Mouse (Mus musculus) gastrocnemius, adult 8-10 months (tissue): Measurements from ENCODE around the gene Trpm8. TPM values are rescaled to one million over a fixed set of nuclear protein-coding genes. Genes with fewer than 3 reads are reported as not detected.

Source experiments
- DNase-seq, 2 experiments: peaks; one replicate each; pipeline ENCODE4 v3.0.0; 2022; ENCODE audit warnings: low spot score in 2 of 2
- total RNA-seq, 4 experiments: library from RNA; stranded (reverse); gene quantifications; 2 replicates each; pipeline ENCODE4 v1.2.4; 2022

The Trpm8 gene
- total RNA-seq, 4 experiments from 2014 or later: not detected

- DNase-seq: no peak
Observed at GRCm38 (mm10) chr1:88427987-88428741, 150.7 kb downstream of the Trpm8 start.

GRCm38 (mm10) chr1:88429413-88429812 is 152.0 kb downstream of the Trpm8 start:
- DNase-seq: no peak

GRCm38 (mm10) chr1:88431262-88431661 is 153.8 kb downstream of the Trpm8 start:
- DNase-seq: no peak

- no peak for DNase-seq
Observed at GRCm38 (mm10) chr1:88432601-88433000, 155.1 kb downstream of the Trpm8 start.

- no peak for DNase-seq
Observed at GRCm38 (mm10) chr1:88433096-88433883, 155.8 kb downstream of the Trpm8 start.

GRCm38 (mm10) chr1:88434057-88434456 is 156.6 kb downstream of the Trpm8 start:
- no peak for DNase-seq

- DNase-seq: no peak
Observed at GRCm38 (mm10) chr1:88437206-88438126, 160.0 kb downstream of the Trpm8 start.

Other genes with a start within 250 kb of the Trpm8 start
- gene Ugt1a10, start 222.3 kb upstream of the Trpm8 start, total RNA-seq: not detected
- not detected for gene Ugt1a9, start 206.9 kb upstream of the Trpm8 start, total RNA-seq
- gene Ugt1a8, start 189.8 kb upstream of the Trpm8 start, total RNA-seq: not detected
- gene Ugt1a7c, start 182.6 kb upstream of the Trpm8 start, total RNA-seq: under 1 TPM in 2 of 4 experiments, not detected in 2; 0.11 to 0.44 TPM
- 1 to 10 TPM in 1 of 4 experiments, under 1 TPM in 1, not detected in 2; 0.72 to 1.3 TPM for gene Ugt1a6b, start 174.4 kb upstream of the Trpm8 start, total RNA-seq
- gene Ugt1a6a, start 142.9 kb upstream of the Trpm8 start, total RNA-seq: 1 to 10 TPM in 1 of 4 experiments, under 1 TPM in 3; 0.22 to 2.0 (median 0.47) TPM
- gene Ugt1a5, start 111.6 kb upstream of the Trpm8 start, total RNA-seq: not detected
- under 1 TPM in 1 of 4 experiments, not detected in 3; 0.16 TPM for gene Ugt1a2, start 77.1 kb upstream of the Trpm8 start, total RNA-seq
- not detected for gene Dnajb3, start 71.9 kb upstream of the Trpm8 start, total RNA-seq
- under 1 TPM in 2 of 4 experiments, not detected in 2; 0.12 to 0.46 TPM for gene Ugt1a1, start 65.7 kb upstream of the Trpm8 start, total RNA-seq
- not detected for gene Mroh2a, start 50.7 kb upstream of the Trpm8 start, total RNA-seq
- gene Hjurp, start within 50 bp of the Trpm8 start, total RNA-seq: 1 to 10 TPM; 4.4 to 6.3 (median 4.7) TPM
- gene Spp2, start 129.3 kb downstream of the Trpm8 start, total RNA-seq: not detected
- not detected for gene Glrp1, start 232.4 kb downstream of the Trpm8 start, total RNA-seq